In the genomic region with DNA sequence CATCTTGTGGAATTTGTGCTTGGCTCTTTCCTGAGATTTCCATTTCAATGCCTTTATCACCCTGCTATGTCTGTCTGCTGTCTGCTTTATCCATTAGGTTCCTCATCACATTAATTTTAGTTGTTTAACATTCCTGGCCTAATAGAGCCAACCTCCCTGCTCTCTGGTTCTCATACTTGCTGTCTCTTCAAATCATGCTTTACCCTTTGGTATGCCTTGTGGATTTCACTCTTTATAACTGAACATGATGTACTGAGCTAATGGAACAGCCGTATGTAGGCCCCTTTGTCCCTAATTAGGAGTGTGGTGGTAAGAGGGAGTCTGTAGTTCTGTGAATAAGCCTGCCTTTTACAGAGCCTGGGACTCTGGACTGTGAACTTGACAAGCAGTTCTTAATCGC, we compare ENCODE assay signal across 22 mouse cellular contexts.
"Had no signal": no experiment of that assay in that cellular context is flagged by ENCODE, and none has a peak within 500 bp of the region (broad histone marks: within the 10 kb centered on the region; RNA-seq: fewer than 3 reads in every experiment).

No protein-coding gene starts in this region.

- ATAC-seq: hindbrain, embryonic 16.5 days; hindbrain, postnatal 0 days; inflammation-experienced regulatory T-cells, adult 6 months; intestine, embryonic 15.5 days; intestine, embryonic 16.5 days; intestine, postnatal 0 days had no signal

- DNase-seq: heart, postnatal 10 days; heart, postnatal 14 days; heart, postnatal 36 days; heart, postnatal 4 days; kidney, adult 11 months; kidney, adult 18-20 months; kidney, adult 2 months; kidney, adult 8-10 months; kidney, adult 9 months; kidney, postnatal 10 days; kidney, postnatal 14 days; kidney, postnatal 25 days; kidney, postnatal 36 days; kidney, postnatal 4 days; layer of hippocampus, adult 9-11 months; layer of hippocampus, postnatal 36 days had no signal
